Mouse (Mus musculus): ENCODE results near the gene Lipo1. TPM values are rescaled to one million over a fixed set of nuclear protein-coding genes. Genes with fewer than 3 reads are reported as not detected.
A peak's percentile ranks its signal among the peaks of the same experiment; 100 is the strongest.
"Not testable (repeated sequence)": the region's sequence is repeated elsewhere in the genome, so short reads cannot be mapped to it uniquely, and the experiment has no call there.

Gene Lipo1
- not detected in 2 replicates for polyA plus RNA-seq (2015; fragmentation: Nextera tagmentation; extraction: Ambion mirVana)

- H3K9ac ChIP-seq; ATAC-seq (ENCODE audit: borderline replicate concordance, extremely low read depth, low FRiP score, low TSS enrichment); H3K27ac ChIP-seq; H3K9me3 ChIP-seq; H3K27me3 ChIP-seq; H3K4me3 ChIP-seq; H3K36me3 ChIP-seq; H3K4me2 ChIP-seq; H3K4me1 ChIP-seq: not testable (repeated sequence)
Observed at GRCm38 (mm10) chr19:33787359-33787758, at the start of gene Lipo1. Lipo1 (minus strand) TSS chr19:33787459.

GRCm38 (mm10) chr19:33786576-33787277 lies 532 bp downstream of the Lipo1 start:
- Histone ChIP-seq H3K9me3 (no peaks in the 10 kb centered on the region), H3K27ac (no peak overlapping the region), H3K36me3 (no peaks in the 10 kb centered on the region), H3K9ac (no peak overlapping the region), H3K4me3 (no peak overlapping the region), H3K4me2 (no peak overlapping the region), H3K27me3 (no peaks in the 10 kb centered on the region), H3K4me1 (no peaks in the 10 kb centered on the region)
- WGBS = 83% methylated on average over 12 of the region's 12 CpGs
- ATAC-seq (ENCODE audit: borderline replicate concordance, extremely low read depth, low FRiP score, low TSS enrichment) = no peak

GRCm38 (mm10) chr19:33761287-33762086 lies 25.8 kb downstream of the Lipo1 start, which contains the start of gene Lipo3:
Lipo3 (minus strand) TSS chr19:33761951.
- WGBS = 28% methylated on average over 12 of the region's 41 CpGs
- H3K36me3 ChIP-seq, H3K27me3 ChIP-seq, H3K4me3 ChIP-seq, H3K27ac ChIP-seq, H3K9me3 ChIP-seq, H3K4me1 ChIP-seq, H3K9ac ChIP-seq: not testable (repeated sequence)
- peak; percentile 86 for ATAC-seq (ENCODE audit: borderline replicate concordance, extremely low read depth, low FRiP score, low TSS enrichment)
- peak within 1 kb of the TSS; percentile 26; the same call in 1 of the 2 replicates for H3K4me2 ChIP-seq

GRCm38 (mm10) chr19:33751259-33751658 lies 36.0 kb downstream of the Lipo1 start, which contains the start of gene Lipo2:
Lipo2 (minus strand) TSS chr19:33751359.
- not testable (repeated sequence) for H3K36me3 ChIP-seq; H3K4me2 ChIP-seq; H3K27me3 ChIP-seq; H3K4me1 ChIP-seq; H3K9ac ChIP-seq; H3K27ac ChIP-seq; ATAC-seq (ENCODE audit: borderline replicate concordance, extremely low read depth, low FRiP score, low TSS enrichment); H3K4me3 ChIP-seq; H3K9me3 ChIP-seq
- WGBS = 91% methylated on average over 1 of the region's 1 CpGs

Other genes starting within 250 kb of the Lipo1 start
- not detected in 2 replicates for gene Gm8978, start 162.2 kb downstream of the Lipo1 start, polyA plus RNA-seq (2015; fragmentation: Nextera tagmentation; extraction: Ambion mirVana)
- gene Lipo2, start 36.1 kb downstream of the Lipo1 start, polyA plus RNA-seq (2015; fragmentation: Nextera tagmentation; extraction: Ambion mirVana) = 0.13 and 0.29 TPM in 2 replicates
- 18.3 and 18.5 TPM in 2 replicates for gene Lipo3, start 25.5 kb downstream of the Lipo1 start, polyA plus RNA-seq (2015; fragmentation: Nextera tagmentation; extraction: Ambion mirVana)
- not detected in 2 replicates for gene Lipf, start 173.7 kb upstream of the Lipo1 start, polyA plus RNA-seq (2015; fragmentation: Nextera tagmentation; extraction: Ambion mirVana)
- gene Lipk, start 220.8 kb upstream of the Lipo1 start, polyA plus RNA-seq (2015; fragmentation: Nextera tagmentation; extraction: Ambion mirVana) = not detected in 2 replicates

Measured in lung, embryonic 15.5 days (tissue).